Mouse (Mus musculus): Measurements from ENCODE around the gene Lsamp. TPM values are rescaled to one million over a fixed set of nuclear protein-coding genes. Genes with fewer than 3 reads are reported as not detected.

The Lsamp gene
- polyA plus RNA-seq, 1 experiment from 2014 or later = 1.5 TPM

DNA sequence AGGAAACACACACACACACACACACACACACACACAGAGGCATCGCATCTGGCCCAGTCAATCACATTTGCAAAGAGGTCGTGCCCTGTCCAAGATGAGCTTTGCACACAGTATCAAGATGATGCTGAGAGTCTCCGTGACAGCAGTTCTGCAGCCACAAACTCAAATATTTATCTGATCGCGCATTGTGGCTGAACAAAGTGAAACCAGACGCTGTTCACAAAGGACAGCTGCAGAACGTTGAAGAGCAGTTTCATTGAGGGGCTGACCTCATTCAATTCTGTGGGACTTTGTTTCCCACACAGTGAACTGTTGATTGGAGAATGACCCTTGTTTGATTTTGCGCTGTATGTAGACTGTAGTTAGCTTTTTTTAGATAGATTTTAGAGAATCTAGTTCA is 2168.5 kb downstream of the Lsamp start:
- Histone ChIP-seq H3K4me2 (replicated peaks; ENCODE audit: low read depth) (no peak overlapping the region; the same call in 1 of the 2 replicates), H3K4me1 (replicated peaks; ENCODE audit: control insufficient read depth, insufficient read depth, low read length) (no peaks in the 10 kb centered on the region), H3K27me3 (replicated peaks; ENCODE audit: control insufficient read depth, insufficient read depth, low read length) (no peaks in the 10 kb centered on the region), H3K27ac (ENCODE audit: low read depth, low read length) (no peak overlapping the region), H3K9ac (ENCODE audit: low read depth, low read length) (no peak overlapping the region), H3K36me3 (ENCODE audit: control insufficient read depth, insufficient read depth) (no peaks in the 10 kb centered on the region), H3K9me3 (ENCODE audit: control insufficient read depth) (no peaks in the 10 kb centered on the region), H3K4me3 (ENCODE audit: low read depth, low read length) (no peak overlapping the region)
- WGBS = 20% methylated on average over 8 of the region's 8 CpGs
- no peak for TF ChIP-seq CTCF (IDR thresholded peaks at IDR 0.05; ENCODE audit: low read depth)
- ATAC-seq = no peak

DNA sequence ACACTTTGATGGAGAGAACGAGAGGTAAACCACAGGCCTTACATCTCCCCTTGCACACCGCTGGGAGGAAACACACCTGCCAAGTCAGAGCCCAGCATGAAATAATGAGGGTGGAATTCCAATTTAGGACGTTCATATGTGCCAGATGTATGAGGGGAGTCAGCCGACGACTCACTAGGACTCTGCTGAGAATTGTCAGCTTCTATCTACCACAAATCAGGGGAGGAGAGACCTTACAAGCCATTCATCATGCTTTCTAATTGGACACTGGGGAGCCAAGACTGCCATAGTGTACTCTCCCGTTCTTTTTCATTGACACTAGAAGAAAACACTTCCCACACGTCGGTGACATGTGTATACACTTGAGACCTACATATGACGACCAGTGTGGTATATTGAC is 2173.7 kb downstream of the Lsamp start:
- no peak for TF ChIP-seq CTCF (IDR thresholded peaks at IDR 0.05; ENCODE audit: low read depth)
- Histone ChIP-seq H3K27me3 (replicated peaks; ENCODE audit: control insufficient read depth, insufficient read depth, low read length) (no peaks in the 10 kb centered on the region), H3K4me1 (replicated peaks; ENCODE audit: control insufficient read depth, insufficient read depth, low read length) (no peaks in the 10 kb centered on the region), H3K27ac (ENCODE audit: low read depth, low read length) (no peak overlapping the region), H3K36me3 (ENCODE audit: control insufficient read depth, insufficient read depth) (no peaks in the 10 kb centered on the region), H3K4me3 (ENCODE audit: low read depth, low read length) (no peak overlapping the region), H3K9me3 (ENCODE audit: control insufficient read depth) (no peaks in the 10 kb centered on the region), H3K9ac (ENCODE audit: low read depth, low read length) (no peak overlapping the region), H3K4me2 (replicated peaks; ENCODE audit: low read depth) (no peak overlapping the region)
- ATAC-seq = no peak
- WGBS = 71% methylated on average over 9 of the region's 9 CpGs

DNA sequence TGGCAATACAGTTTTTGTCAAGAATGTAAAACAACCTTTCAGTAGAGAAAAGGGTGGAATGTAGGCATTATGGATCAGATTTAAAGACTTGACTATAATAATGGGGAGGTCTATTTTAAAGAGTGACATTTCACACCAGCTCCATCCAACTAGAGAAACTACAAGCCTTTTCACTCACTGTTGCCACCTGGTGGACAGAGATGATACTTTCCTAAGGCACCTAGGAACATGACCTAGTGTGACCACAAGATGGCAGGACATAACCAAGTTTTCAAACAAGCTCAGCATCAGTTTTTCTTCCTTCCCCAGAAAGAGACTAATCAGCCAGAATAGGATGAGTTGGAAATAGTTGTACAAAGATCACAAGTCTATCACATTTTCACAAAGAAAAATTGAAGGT is 2180.8 kb downstream of the Lsamp start:
- no peaks in the 10 kb centered on the region for H3K9me3 ChIP-seq (ENCODE audit: control insufficient read depth)
- H3K36me3 ChIP-seq (ENCODE audit: control insufficient read depth, insufficient read depth) = no peaks in the 10 kb centered on the region
- ATAC-seq = peak; percentile 45; the same call in 1 of the 2 replicates
- H3K27ac ChIP-seq (ENCODE audit: low read depth, low read length) = no peak overlapping the region
- H3K4me1 ChIP-seq (replicated peaks; ENCODE audit: control insufficient read depth, insufficient read depth, low read length) = no peaks in the 10 kb centered on the region
- no peak overlapping the region for H3K4me3 ChIP-seq (ENCODE audit: low read depth, low read length)
- no peaks in the 10 kb centered on the region for H3K27me3 ChIP-seq (replicated peaks; ENCODE audit: control insufficient read depth, insufficient read depth, low read length)
- H3K9ac ChIP-seq (ENCODE audit: low read depth, low read length) = no peak overlapping the region
- no peak overlapping the region for H3K4me2 ChIP-seq (replicated peaks; ENCODE audit: low read depth)
- TF ChIP-seq CTCF (IDR thresholded peaks at IDR 0.05; ENCODE audit: low read depth) = peak; percentile 98

DNA sequence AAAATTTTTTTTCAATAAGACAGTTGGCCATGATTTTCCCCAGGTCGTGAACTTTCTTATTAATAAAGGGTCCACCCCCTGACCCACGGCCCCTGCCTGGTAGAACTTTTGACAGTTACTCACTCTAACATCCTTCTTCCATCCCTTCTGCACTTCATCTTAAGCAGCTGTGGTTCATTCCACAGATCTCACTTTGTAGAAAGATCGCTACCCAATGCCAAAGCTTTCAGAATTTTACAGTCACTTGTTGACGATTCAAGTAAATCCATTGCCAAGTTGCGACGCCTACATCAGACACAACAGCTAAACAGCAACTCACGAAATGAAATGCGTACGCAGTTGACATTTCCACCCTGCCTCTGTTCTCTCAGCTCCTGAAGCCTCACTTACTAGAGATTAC is 2184.1 kb downstream of the Lsamp start:
- Histone ChIP-seq H3K4me1 (replicated peaks; ENCODE audit: control insufficient read depth, insufficient read depth, low read length) (no peaks in the 10 kb centered on the region), H3K27me3 (replicated peaks; ENCODE audit: control insufficient read depth, insufficient read depth, low read length) (no peaks in the 10 kb centered on the region), H3K4me2 (replicated peaks; ENCODE audit: low read depth) (no peak overlapping the region), H3K36me3 (ENCODE audit: control insufficient read depth, insufficient read depth) (no peaks in the 10 kb centered on the region), H3K9me3 (ENCODE audit: control insufficient read depth) (no peaks in the 10 kb centered on the region), H3K27ac (ENCODE audit: low read depth, low read length) (no peak overlapping the region), H3K4me3 (ENCODE audit: low read depth, low read length) (no peak overlapping the region), H3K9ac (ENCODE audit: low read depth, low read length) (no peak overlapping the region)
- ATAC-seq = no peak
- WGBS = 91% methylated on average over 9 of the region's 9 CpGs
- no peak for TF ChIP-seq CTCF (IDR thresholded peaks at IDR 0.05; ENCODE audit: low read depth)

DNA sequence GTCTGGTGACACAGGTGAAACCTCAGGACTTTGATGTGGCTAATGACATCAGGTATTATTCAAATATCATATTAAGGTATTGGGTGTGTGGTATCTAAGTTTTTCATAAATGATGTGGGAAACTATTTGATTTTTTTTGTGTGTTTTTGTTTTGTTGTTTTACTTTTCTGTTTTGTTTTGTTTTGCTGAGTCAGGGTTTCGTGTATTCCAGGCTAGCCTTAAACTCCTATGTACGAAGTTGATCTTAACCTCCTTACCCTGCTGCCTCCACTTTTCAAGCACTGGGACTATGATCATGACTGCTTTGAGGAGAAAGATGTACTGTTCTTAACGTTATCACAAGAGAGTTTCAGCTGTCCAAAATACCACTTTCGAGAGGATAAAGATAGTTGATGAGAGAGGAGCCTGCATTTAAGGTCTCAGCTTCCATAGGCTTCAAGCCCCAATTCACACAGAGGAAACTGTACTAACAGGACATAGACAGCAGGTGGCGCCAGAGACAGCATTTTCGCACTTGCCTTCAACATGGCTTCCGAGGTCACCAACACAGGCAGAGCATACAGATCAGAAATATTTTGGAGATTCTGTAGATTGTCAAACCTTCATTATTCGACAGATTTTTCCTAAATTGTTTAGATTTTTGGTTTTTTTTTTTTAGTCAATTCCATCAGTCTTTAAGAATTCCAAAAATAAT is 2185.4 kb downstream of the Lsamp start:
- H3K4me3 ChIP-seq (ENCODE audit: low read depth, low read length) = no peak overlapping the region
- ATAC-seq = peak; percentile 45; the same call in 1 of the 2 replicates
- no peak overlapping the region for H3K4me2 ChIP-seq (replicated peaks; ENCODE audit: low read depth)
- H3K36me3 ChIP-seq (ENCODE audit: control insufficient read depth, insufficient read depth) = no peaks in the 10 kb centered on the region
- H3K27ac ChIP-seq (ENCODE audit: low read depth, low read length) = no peak overlapping the region
- TF ChIP-seq CTCF (IDR thresholded peaks at IDR 0.05; ENCODE audit: low read depth) = peak; percentile 93
- H3K9me3 ChIP-seq (ENCODE audit: control insufficient read depth) = no peaks in the 10 kb centered on the region
- 23% methylated on average over 8 of the region's 8 CpGs for WGBS
- no peak overlapping the region for H3K9ac ChIP-seq (ENCODE audit: low read depth, low read length)
- H3K27me3 ChIP-seq (replicated peaks; ENCODE audit: control insufficient read depth, insufficient read depth, low read length) = no peaks in the 10 kb centered on the region
- no peaks in the 10 kb centered on the region for H3K4me1 ChIP-seq (replicated peaks; ENCODE audit: control insufficient read depth, insufficient read depth, low read length)

DNA sequence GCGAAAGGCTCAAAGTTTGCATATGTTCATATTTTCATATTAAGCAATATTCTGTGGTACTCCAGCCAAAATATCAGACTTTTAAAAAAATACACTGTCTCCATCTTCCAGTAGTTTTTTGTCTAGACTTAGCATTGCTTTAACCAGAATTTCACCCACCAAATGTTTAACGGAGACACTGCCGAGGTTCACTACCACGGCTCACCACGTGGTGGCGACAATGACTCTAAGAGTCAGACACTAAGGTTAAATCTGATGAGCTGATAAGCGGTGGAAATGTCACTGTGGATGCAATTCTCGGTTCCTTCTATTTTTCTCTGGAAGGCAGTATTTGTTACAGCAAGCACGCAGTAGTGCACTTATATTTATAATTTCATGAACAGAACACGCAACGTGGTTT is 2188.3 kb downstream of the Lsamp start:
- TF ChIP-seq CTCF (IDR thresholded peaks at IDR 0.05; ENCODE audit: low read depth) = peak; percentile 81
- Histone ChIP-seq H3K9me3 (ENCODE audit: control insufficient read depth) (no peaks in the 10 kb centered on the region), H3K4me2 (replicated peaks; ENCODE audit: low read depth) (no peak overlapping the region), H3K4me3 (ENCODE audit: low read depth, low read length) (no peak overlapping the region), H3K9ac (ENCODE audit: low read depth, low read length) (no peak overlapping the region), H3K27me3 (replicated peaks; ENCODE audit: control insufficient read depth, insufficient read depth, low read length) (no peaks in the 10 kb centered on the region), H3K36me3 (ENCODE audit: control insufficient read depth, insufficient read depth) (no peaks in the 10 kb centered on the region), H3K4me1 (replicated peaks; ENCODE audit: control insufficient read depth, insufficient read depth, low read length) (no peaks in the 10 kb centered on the region), H3K27ac (ENCODE audit: low read depth, low read length) (no peak overlapping the region)
- WGBS = 31% methylated on average over 11 of the region's 11 CpGs
- no peak for ATAC-seq
